Mouse (Mus musculus) CH12.LX (cell line): Measurements from ENCODE around the gene Mrpl48. TPM values are rescaled to one million over a fixed set of nuclear protein-coding genes. Genes with fewer than 3 reads are reported as not detected.

Source experiments
- DNase-seq: peaks from one replicate; pipeline ENCODE4 v3.0.0-alpha.2; 2013; ENCODE audit errors: extremely low read depth
- H3K27ac ChIP-seq: 2 replicates; pipeline ENCODE4 v1.5.1; 2012; ENCODE audit warnings: low read depth, mild to moderate bottlenecking, control low read depth, moderate library complexity; ENCODE audit not compliant: insufficient read depth
- H3K27me3 ChIP-seq: replicated peaks from 2 replicates; pipeline ENCODE3; 2012; ENCODE audit warnings: inconsistent platforms
- H3K36me3 ChIP-seq, 2 experiments: replicated peaks in 1 of 2; 2 replicates each; pipeline versions ENCODE3 to v1.6.1; 2012; ENCODE audit warnings: inconsistent platforms in 1 of 2, low read length in 1 of 2, mild to moderate bottlenecking in 1 of 2, mixed read lengths in 1 of 2, moderate library complexity in 1 of 2; ENCODE audit not compliant: control insufficient read depth in 1 of 2, insufficient read depth in 1 of 2
- H3K4me1 ChIP-seq, 2 experiments: 2 replicates each; pipeline ENCODE4 v1.6.1; 2012; ENCODE audit warnings: inconsistent platforms in 1 of 2, moderate library complexity in 1 of 2; ENCODE audit not compliant: insufficient read depth in 2 of 2, control insufficient read depth in 1 of 2
- H3K4me2 ChIP-seq: 2 replicates; pipeline ENCODE4 v1.6.1; 2012; ENCODE audit warnings: low read depth, mild to moderate bottlenecking, control low read depth; ENCODE audit not compliant: poor library complexity, insufficient read depth, severe bottlenecking
- H3K4me3 ChIP-seq, 3 experiments: fragments of 150-350 bp in 1 of 3; sonication (generic) in 1 of 3; replicated peaks in 1 of 3; 2 replicates each; pipeline versions ENCODE3 to v1.5.1; 2011 to 2012; ENCODE audit warnings: low read depth in 2 of 3, low read length in 2 of 3, mild to moderate bottlenecking in 2 of 3, moderate library complexity in 2 of 3, control low read depth in 1 of 3, improper control_type of control experiment in 1 of 3, inconsistent platforms in 1 of 3, mixed read lengths in 1 of 3; ENCODE audit not compliant: poor library complexity in 1 of 3
- H3K79me2 ChIP-seq: replicated peaks from 2 replicates; pipeline ENCODE4 v1.6.1; 2012; ENCODE audit warnings: mild to moderate bottlenecking, moderate library complexity; ENCODE audit not compliant: control insufficient read depth, poor library complexity, insufficient read depth, severe bottlenecking; ENCODE audit errors: extremely low read depth
- H3K9ac ChIP-seq: 2 replicates; pipeline ENCODE4 v1.6.1; 2012; ENCODE audit warnings: low read depth, mild to moderate bottlenecking, control low read depth, moderate library complexity; ENCODE audit not compliant: insufficient read depth
- H3K9me3 ChIP-seq: replicated peaks from 2 replicates; pipeline ENCODE3; 2012; ENCODE audit warnings: low read length, inconsistent platforms, mixed read lengths
- BHLHE40 ChIP-seq: IDR thresholded peaks from 2 replicates; pipeline ENCODE4 v1.6.1; 2011; ENCODE audit warnings: mild to moderate bottlenecking, low read depth, low read length, improper control_type of control experiment
- CHD1 ChIP-seq: IDR thresholded peaks from 2 replicates; pipeline ENCODE4 v1.6.1; 2012; ENCODE audit warnings: low read depth, low read length, improper control_type of control experiment, inconsistent platforms
- CHD2 ChIP-seq: IDR thresholded peaks from 2 replicates; pipeline ENCODE4 v1.6.1; 2011; ENCODE audit warnings: low read length, improper control_type of control experiment
- CTCF ChIP-seq, 2 experiments: IDR thresholded peaks in 1 of 2; conservative IDR thresholded peaks in 1 of 2; 2 replicates each; pipeline ENCODE4 v1.5.1; 2011 to 2012; ENCODE audit warnings: low read depth in 2 of 2, low read length in 2 of 2, improper control_type of control experiment in 1 of 2, inconsistent platforms in 1 of 2, mild to moderate bottlenecking in 1 of 2, moderate library complexity in 1 of 2
- E2F4 ChIP-seq: IDR thresholded peaks from 2 replicates; pipeline ENCODE4 v1.6.1; 2011; ENCODE audit warnings: low read depth, low read length, improper control_type of control experiment; ENCODE audit not compliant: insufficient replicate concordance
- ELF1 ChIP-seq: IDR thresholded peaks from 2 replicates; pipeline ENCODE4 v1.6.1; 2014; ENCODE audit warnings: low read depth, mild to moderate bottlenecking, inconsistent platforms, low read length, improper control_type of control experiment
- EP300 ChIP-seq: IDR thresholded peaks from 2 replicates; pipeline ENCODE4 v1.6.1; 2011; ENCODE audit warnings: low read length, improper control_type of control experiment
- ETS1 ChIP-seq: conservative IDR thresholded peaks from 2 replicates; pipeline ENCODE4 v1.6.1; 2012; ENCODE audit warnings: low read depth, mild to moderate bottlenecking, inconsistent platforms, low read length, improper control_type of control experiment, moderate library complexity
- GABPA ChIP-seq: IDR thresholded peaks from 2 replicates; pipeline ENCODE4 v1.6.1; 2012; ENCODE audit warnings: low read depth, low read length, improper control_type of control experiment, inconsistent platforms; ENCODE audit not compliant: insufficient replicate concordance
- HCFC1 ChIP-seq: IDR thresholded peaks from 2 replicates; pipeline ENCODE4 v1.6.1; 2012; ENCODE audit warnings: low read depth, mild to moderate bottlenecking, inconsistent platforms, low read length, improper control_type of control experiment
- IRF4 ChIP-seq: IDR thresholded peaks from 2 replicates; pipeline ENCODE4 v1.6.1; 2014; ENCODE audit warnings: low read depth, mild to moderate bottlenecking, inconsistent platforms, low read length, improper control_type of control experiment
- JUND ChIP-seq: conservative IDR thresholded peaks from 2 replicates; pipeline ENCODE4 v1.6.1; 2011; ENCODE audit warnings: low read depth, low read length, improper control_type of control experiment
- MAZ ChIP-seq: IDR thresholded peaks from 2 replicates; pipeline ENCODE4 v1.6.1; 2012; ENCODE audit warnings: low read depth, mild to moderate bottlenecking, inconsistent platforms, low read length, improper control_type of control experiment, moderate library complexity
- MYC ChIP-seq: IDR thresholded peaks from 2 replicates; pipeline ENCODE4 v1.6.1; 2011; ENCODE audit warnings: low read depth, mild to moderate bottlenecking, improper control_type of control experiment, low read length
- NELFE ChIP-seq: IDR thresholded peaks from 2 replicates; pipeline ENCODE4 v1.6.1; 2011; ENCODE audit warnings: low read depth, low read length, improper control_type of control experiment
- NRF1 ChIP-seq: IDR thresholded peaks from 2 replicates; pipeline ENCODE4 v1.6.1; 2014; ENCODE audit warnings: low read depth, mild to moderate bottlenecking, inconsistent platforms, low read length, improper control_type of control experiment, moderate library complexity
- POLR2A ChIP-seq: IDR thresholded peaks from 2 replicates; pipeline ENCODE4 v1.6.1; 2011; ENCODE audit warnings: low read depth, mild to moderate bottlenecking, improper control_type of control experiment, low read length
- POLR2AphosphoS2 ChIP-seq: IDR thresholded peaks from 2 replicates; pipeline ENCODE4 v1.6.1; 2011; ENCODE audit warnings: low read depth, low read length, improper control_type of control experiment
- RAD21 ChIP-seq: IDR thresholded peaks from 2 replicates; pipeline ENCODE4 v1.6.1; 2011; ENCODE audit warnings: low read depth, mild to moderate bottlenecking, low read length, improper control_type of control experiment, moderate library complexity
- TCF12 ChIP-seq: IDR thresholded peaks from 2 replicates; pipeline ENCODE4 v1.6.1; 2014; ENCODE audit warnings: low read depth, mild to moderate bottlenecking, inconsistent platforms, low read length, improper control_type of control experiment
- USF2 ChIP-seq: conservative IDR thresholded peaks from 2 replicates; pipeline ENCODE4 v1.6.1; 2011; ENCODE audit warnings: low read depth, low read length, improper control_type of control experiment
- ZC3H11A ChIP-seq: IDR thresholded peaks from 2 replicates; pipeline ENCODE4 v1.6.1; 2012; ENCODE audit warnings: low read depth, mild to moderate bottlenecking, inconsistent platforms, low read length, improper control_type of control experiment
- ZMIZ1 ChIP-seq: IDR thresholded peaks from 2 replicates; pipeline ENCODE4 v1.6.1; 2012; ENCODE audit warnings: low read depth, mild to moderate bottlenecking, inconsistent platforms, low read length, improper control_type of control experiment
- dilution Hi-C: fragments of 300-500 bp; cut with MboI; formaldehyde crosslinking; loops from 2 replicates; pipeline ENCODE4 v1.14.3; 2020; ENCODE audit warnings: low sequenced_read_pairs; ENCODE audit not compliant: extremely low pct_unique_long_range_greater_than_20kb, extremely low pct_ligation_motif_present
- in situ Hi-C: fragments of 300-500 bp; cut with MboI; formaldehyde crosslinking; loops from 3 replicates; pipeline ENCODE4 v1.14.3; 2019; ENCODE audit warnings: low sequenced_read_pairs, low pct_ligation_motif_present, low pct_unique_long_range_greater_than_20kb, mixed read lengths
- polyA plus RNA-seq: library from polyadenylated mRNA; unstranded; fragments of >175 nt; gene quantifications from 2 replicates; pipeline ENCODE4 v1.2.1, GENCODE M21; 2012; ENCODE audit warnings: low read depth; ENCODE audit not compliant: insufficient read length
- total RNA-seq, 2 experiments: library from RNA; depleted of rRNA; stranded (reverse); fragments of 300-350 nt in 1 of 2; fragments of >200 nt in 1 of 2; gene quantifications; 2 replicates each; pipeline ENCODE4 v1.2.3; 2012 to 2014

Gene Mrpl48
- total and polyA plus RNA-seq, 3 experiments: 39.1 to 99.4 (median 98.5) TPM

DNA sequence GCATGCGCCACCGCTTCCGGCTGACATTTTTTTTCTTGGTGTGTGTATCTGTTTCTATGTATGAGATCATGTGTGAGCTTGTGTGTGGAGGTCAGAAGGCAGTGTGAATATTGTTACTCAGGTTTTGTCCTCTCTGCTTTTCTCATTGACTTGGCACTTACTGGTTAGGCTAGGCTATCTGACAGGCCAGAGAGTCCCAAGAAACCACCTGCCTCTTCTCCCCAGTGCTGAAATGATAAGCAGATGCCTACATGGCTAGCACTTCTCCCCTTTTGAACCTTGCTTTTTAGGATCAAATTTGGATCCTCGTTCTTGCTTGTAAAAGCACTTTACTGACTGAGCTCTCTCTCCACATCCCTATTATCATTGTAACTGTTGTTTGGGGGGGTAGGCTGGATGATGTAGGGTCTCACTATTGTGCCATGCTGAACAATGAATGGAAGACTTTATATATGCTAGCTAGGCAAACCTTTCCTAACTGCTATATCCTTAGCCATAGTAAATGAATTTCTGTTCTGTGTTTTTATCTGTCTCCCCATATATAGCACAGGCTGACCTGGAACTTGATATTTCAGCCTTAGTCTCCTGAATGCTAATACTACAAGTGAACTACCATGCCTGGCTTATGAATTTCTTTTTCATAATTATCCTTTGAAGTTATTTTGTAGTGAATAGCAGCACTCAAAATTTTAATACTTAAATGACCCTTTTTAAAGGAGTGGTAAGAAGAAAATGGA, 8.2 kb upstream of the Mrpl48 start:
- no peak overlapping the region for H3K9ac ChIP-seq
- dilution Hi-C loops: no loop called here
- no peak overlapping the region for H3K27ac ChIP-seq
- H3K79me2 ChIP-seq: peaks cover 8% of the 10 kb centered on the region; the same call in 1 of the 2 replicates
- H3K9me3 ChIP-seq: no peaks in the 10 kb centered on the region
- no peaks in the 10 kb centered on the region for H3K27me3 ChIP-seq
- H3K4me2 ChIP-seq: no peak overlapping the region
- no peaks in the 10 kb centered on the region for H3K4me1 ChIP-seq
- in situ Hi-C loops: no loop called here
- DNase-seq: no peak
- peaks cover 2 to 9% of the 10 kb centered on the region in 2 experiments for H3K36me3 ChIP-seq
- TF ChIP-seq ELF1 (no peak), ETS1 (no peak), RAD21 (no peak), CHD2 (no peak), ZC3H11A (no peak), TCF12 (no peak), POLR2AphosphoS2 (no peak), JUND (no peak), NELFE (no peak)
- H3K4me3 ChIP-seq: no peak overlapping the region

DNA sequence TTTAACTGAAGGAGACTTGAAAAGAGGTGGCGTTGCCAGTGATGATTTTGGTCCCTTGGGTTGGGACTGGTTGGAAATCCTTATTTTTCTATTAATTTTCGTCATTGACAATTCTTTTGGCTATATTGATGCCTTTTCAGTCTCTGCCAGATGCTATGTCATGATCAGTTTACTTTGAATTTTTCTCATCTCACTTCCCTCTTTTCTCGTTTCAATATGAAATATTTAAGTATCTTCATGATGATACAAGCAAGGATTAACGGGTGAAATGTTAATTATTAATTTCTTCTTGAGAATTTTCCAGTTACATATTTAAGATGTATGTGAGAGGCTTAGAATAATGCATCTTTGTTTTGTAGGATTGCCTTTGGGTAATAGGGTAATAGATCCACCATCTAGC, 809 bp upstream of the Mrpl48 start:
- no peaks in the 10 kb centered on the region for H3K36me3 ChIP-seq
- H3K27ac ChIP-seq: no peak overlapping the region
- H3K9me3 ChIP-seq: no peaks in the 10 kb centered on the region
- dilution Hi-C loops (no loop called here), in situ Hi-C loops (no loop called here)
- H3K9ac ChIP-seq: peak overlapping the region; percentile 71
- H3K4me3 ChIP-seq: peak overlapping the region; percentile 70 to 99 (median 93)
- peaks cover 5 to 25% of the 10 kb centered on the region in 2 experiments; a peak in 2 of 4 replicates for H3K4me1 ChIP-seq
- H3K27me3 ChIP-seq: no peaks in the 10 kb centered on the region
- peak overlapping the region; percentile 97 for H3K4me2 ChIP-seq
- DNase-seq: no peak
- H3K79me2 ChIP-seq: peaks cover 20% of the 10 kb centered on the region
- TF ChIP-seq ELF1 (no peak), HCFC1 (no peak)

DNA sequence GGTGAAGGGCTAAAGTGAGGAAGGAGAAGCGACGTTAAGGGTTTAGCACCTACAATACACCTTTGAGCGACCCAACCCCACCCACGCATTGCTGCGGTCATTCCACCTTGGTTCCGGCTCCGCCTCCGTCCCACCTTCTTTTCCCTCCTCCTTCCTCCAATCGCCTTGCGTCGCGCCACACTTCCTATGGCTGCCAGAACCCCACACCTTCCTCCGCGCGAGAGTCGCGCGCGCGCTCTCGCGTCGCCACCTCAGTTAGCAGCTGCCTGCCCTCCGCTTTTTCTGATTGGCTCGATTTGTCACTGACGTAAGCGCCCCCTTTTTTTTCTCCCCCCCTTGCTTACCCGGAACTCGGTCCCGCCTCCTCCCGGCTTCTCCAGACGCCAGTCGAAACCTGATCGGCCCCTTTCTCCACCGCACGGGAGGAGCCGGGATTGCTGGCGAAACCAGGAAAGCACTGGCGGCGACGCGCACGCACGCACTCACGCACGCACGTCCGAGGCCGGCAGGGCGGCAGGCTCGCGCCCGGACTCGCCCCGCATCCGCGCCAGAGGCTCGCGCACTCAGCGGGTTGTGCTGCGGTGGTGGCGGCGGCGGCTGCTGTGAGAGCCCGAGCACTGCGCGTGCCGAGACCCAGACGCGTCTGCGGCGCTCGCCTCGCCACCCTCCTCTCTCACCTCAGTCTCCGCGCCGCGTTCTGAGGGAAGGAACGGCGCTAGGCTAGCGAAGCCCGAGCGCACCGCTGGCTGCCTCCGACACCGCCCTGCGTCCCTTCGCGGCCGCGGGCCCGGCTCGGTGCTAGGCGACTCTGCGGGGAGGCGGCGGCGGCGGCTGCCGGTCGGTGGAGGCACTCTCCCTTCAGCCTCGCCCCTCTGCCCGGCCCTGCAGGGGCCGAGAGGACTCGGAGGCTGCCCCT, 629 bp downstream of the Mrpl48 start, which contains the start of gene Rab6a:
Rab6a (plus strand) TSS at position 197 of the 916 bp plus-strand sequence.
- H3K9ac ChIP-seq: peak within 1 kb of the TSS; percentile 71
- no peaks in the 10 kb centered on the region for H3K9me3 ChIP-seq
- H3K4me1 ChIP-seq: peaks cover 5 to 25% of the 10 kb centered on the region in 2 experiments; a peak in 2 of 4 replicates
- H3K27me3 ChIP-seq: no peaks in the 10 kb centered on the region
- peak within 1 kb of the TSS; percentile 97; the same call in 1 of the 2 replicates for H3K4me2 ChIP-seq
- in situ Hi-C loops: no loop called here
- H3K79me2 ChIP-seq: peaks cover 20% of the 10 kb centered on the region
- peak; percentile 97 for DNase-seq
- peak within 1 kb of the TSS; percentile 70 to 99 (median 93) for H3K4me3 ChIP-seq
- dilution Hi-C loops: no loop called here
- no peaks in the 10 kb centered on the region for H3K36me3 ChIP-seq
- H3K27ac ChIP-seq: peak within 1 kb of the TSS; percentile 80
- TF ChIP-seq BHLHE40 (peak; percentile 78), POLR2A (peak; percentile 84), ZC3H11A (no peak), CTCF (conservative IDR thresholded peaks at IDR 0.05 in 1 of 2, IDR thresholded peaks at IDR 0.05 in 1 of 2; ENCODE audit: low read depth in 2 of 2, low read length in 2 of 2) (no peak; a peak in 1 of 4 replicates), USF2 (no peak), IRF4 (peak; percentile 79), HCFC1 (peak; percentile 90), RAD21 (no peak), ZMIZ1 (peak; percentile 71), EP300 (no peak), GABPA (no peak), CHD1 (no peak), MYC (peak; percentile 85), MAZ (peak; percentile 89), E2F4 (peak; percentile 75; the same call in 1 of the 2 replicates), NRF1 (peak; percentile 78)
